Mouse (Mus musculus): ENCODE measurements at regions not wholly inside any gene's neighbourhood (a gene's known extent, or its start where the extent isn't known, plus 50 kb on each side); places are given as distances from the start of the nearest gene placed in this dataset.

DNA sequence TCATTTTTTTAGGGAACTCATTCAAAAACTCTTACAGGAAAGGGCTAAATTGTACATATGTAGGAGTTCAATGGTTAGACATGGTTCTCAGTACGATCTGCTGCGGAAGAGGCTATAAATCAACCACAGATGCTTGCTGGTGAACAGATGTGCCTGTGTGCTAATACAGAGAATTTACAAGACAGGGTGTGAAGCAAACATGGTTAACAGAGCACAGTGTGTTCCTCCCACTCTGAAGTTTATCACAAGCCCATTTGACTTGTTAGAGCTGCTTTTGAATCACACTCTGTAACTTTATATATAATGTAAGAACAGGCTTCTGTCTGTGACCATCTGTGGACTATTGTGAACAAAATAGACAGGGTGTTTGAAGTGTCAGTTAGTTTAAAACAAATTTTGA lies 637.2 kb downstream of the Cbln4 start:
- TF ChIP-seq POLR2A (IDR thresholded peaks at IDR 0.05; ENCODE audit: borderline replicate concordance, extremely low read depth, low read depth, low read length) (no peak), CTCF (IDR thresholded peaks at IDR 0.05; ENCODE audit: insufficient read depth, low read length) (no peak)

Measured in lung, adult 2 months (tissue).